Mouse (Mus musculus): Measurements from ENCODE around the gene Pigx. TPM values are rescaled to one million over a fixed set of nuclear protein-coding genes. Genes with fewer than 3 reads are reported as not detected.

The Pigx gene
- 151 and 152 TPM in 2 replicates for polyA plus RNA-seq (2016; fragmentation: Nextera tagmentation; extraction: Ambion mirVana)

DNA sequence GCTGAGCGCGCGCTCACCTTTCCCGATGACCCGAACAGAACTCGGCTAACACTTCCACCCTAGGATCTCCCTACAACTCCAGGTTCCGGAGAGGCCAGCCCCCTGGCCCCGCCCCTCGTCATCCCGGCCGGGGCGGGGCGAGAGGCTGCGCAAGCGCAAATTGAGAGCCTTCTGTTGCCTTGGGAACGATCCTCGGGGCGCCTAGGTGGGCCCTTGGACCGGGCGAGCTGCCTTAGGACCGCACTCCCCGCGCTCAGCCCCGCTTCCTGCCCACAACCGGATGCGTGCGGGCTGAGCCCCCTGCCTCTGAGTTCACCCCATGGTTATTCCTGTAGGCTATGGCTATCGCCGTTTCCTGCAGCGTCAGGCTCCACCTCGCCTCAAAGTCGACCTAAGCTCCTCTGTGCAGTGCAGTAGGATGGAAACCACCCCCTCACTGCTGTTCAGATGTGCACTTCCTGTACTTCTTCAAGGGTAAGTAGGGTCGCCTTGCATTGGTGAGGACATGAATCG is at the start of gene Pigx, which contains the start of gene Cep19:
TSS of gene Pigx (minus strand) at position 103 of the 513 bp plus-strand sequence.
TSS of gene Cep19 (plus strand) at position 163 of the 513 bp plus-strand sequence.
- H3K27me3 ChIP-seq (replicated peaks; ENCODE audit: low read depth, poor library complexity, severe bottlenecking) = no peaks in the 10 kb centered on the region

DNA sequence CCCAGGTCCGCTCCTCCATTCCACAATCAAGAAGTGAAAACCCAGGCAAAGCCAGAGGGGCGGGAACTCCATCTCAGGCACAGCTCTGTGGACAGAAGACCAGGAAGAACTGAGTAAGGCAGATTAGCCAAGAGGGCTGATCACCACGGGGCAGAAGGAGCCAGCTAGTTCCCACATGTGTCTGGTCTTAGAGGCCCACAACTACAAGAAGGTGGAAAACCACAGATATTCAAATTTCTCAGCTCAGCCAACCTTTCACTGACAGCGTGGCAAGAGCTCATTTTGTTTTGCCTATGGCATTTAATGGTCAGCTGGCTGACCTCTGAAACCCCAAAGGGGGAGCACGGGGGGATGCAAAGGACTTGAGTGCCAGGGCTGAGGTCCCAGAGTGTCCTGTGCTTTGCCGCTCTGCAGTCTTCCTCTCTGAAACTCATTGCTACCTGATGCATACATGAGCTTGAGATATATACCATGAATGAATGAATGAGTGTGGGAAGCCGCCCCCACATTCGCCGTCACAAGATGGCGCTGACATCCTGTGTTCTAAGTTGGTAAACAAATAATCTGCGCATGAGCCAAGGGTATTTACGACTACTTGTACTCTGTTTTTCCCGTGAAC is 48.2 kb upstream of the Pigx start:
- peaks cover 15% of the 10 kb centered on the region; the same call in 1 of the 2 replicates for H3K9me3 ChIP-seq
- 0 out of 2 replicates have a peak overlapping the region, but pooled peaks have one; percentile 22 for H3K27ac ChIP-seq (replicated peaks)
- 0 out of 2 replicates have a peak, but pooled peaks cover 5% of the 10 kb centered on the region for H3K4me1 ChIP-seq
- peak; percentile 26 for DNase-seq (ENCODE audit: low spot score)
- H3K27me3 ChIP-seq (replicated peaks; ENCODE audit: low read depth, poor library complexity, severe bottlenecking) = no peaks in the 10 kb centered on the region
- H3K4me3 ChIP-seq = peak overlapping the region; percentile 31
- H3K36me3 ChIP-seq (replicated peaks) = peaks cover 22% of the 10 kb centered on the region
- 56% methylated on average over 12 of the region's 13 CpGs for WGBS

More for the DNA sequence above, at the start of gene Pigx, which contains the start of gene Cep19:
- H3K36me3 ChIP-seq (replicated peaks) = peaks cover 47% of the 10 kb centered on the region
- H3K4me3 ChIP-seq = peak within 1 kb of the TSS; percentile 93
- WGBS = under 1% methylated on average over 34 of the region's 34 CpGs
- no peaks in the 10 kb centered on the region for H3K9me3 ChIP-seq
- peaks cover 25% of the 10 kb centered on the region for H3K4me1 ChIP-seq
- peak; percentile 96 for DNase-seq (ENCODE audit: low spot score)
- H3K27ac ChIP-seq (replicated peaks) = peak within 1 kb of the TSS; percentile 94

GRCm38 (mm10) chr16:32144592-32144991 is 45.1 kb upstream of the Pigx start:
- Histone ChIP-seq H3K27ac (replicated peaks) (no peak overlapping the region), H3K4me3 (no peak overlapping the region), H3K4me1 (peaks cover 6% of the 10 kb centered on the region; the same call in 1 of the 2 replicates), H3K27me3 (replicated peaks; ENCODE audit: low read depth, poor library complexity, severe bottlenecking) (no peaks in the 10 kb centered on the region), H3K36me3 (replicated peaks) (peaks cover 26% of the 10 kb centered on the region), H3K9me3 (peaks cover 15% of the 10 kb centered on the region; the same call in 1 of the 2 replicates)
- no peak for DNase-seq (ENCODE audit: low spot score)
- 93% methylated on average over 17 of the region's 17 CpGs for whole genome bisulfite sequencing

- WGBS = 96% methylated on average over 15 of the region's 15 CpGs
- Histone ChIP-seq H3K9me3 (peaks cover 15% of the 10 kb centered on the region; the same call in 1 of the 2 replicates), H3K4me1 (peaks cover 14% of the 10 kb centered on the region; the same call in 1 of the 2 replicates), H3K36me3 (replicated peaks) (peaks cover 26% of the 10 kb centered on the region), H3K27ac (replicated peaks) (no peak overlapping the region), H3K27me3 (replicated peaks; ENCODE audit: low read depth, poor library complexity, severe bottlenecking) (no peaks in the 10 kb centered on the region), H3K4me3 (no peak overlapping the region)
- DNase-seq (ENCODE audit: low spot score) = no peak
These were observed 44.2 kb upstream of the Pigx start for GRCm38 (mm10) chr16:32143766-32144165.

DNA sequence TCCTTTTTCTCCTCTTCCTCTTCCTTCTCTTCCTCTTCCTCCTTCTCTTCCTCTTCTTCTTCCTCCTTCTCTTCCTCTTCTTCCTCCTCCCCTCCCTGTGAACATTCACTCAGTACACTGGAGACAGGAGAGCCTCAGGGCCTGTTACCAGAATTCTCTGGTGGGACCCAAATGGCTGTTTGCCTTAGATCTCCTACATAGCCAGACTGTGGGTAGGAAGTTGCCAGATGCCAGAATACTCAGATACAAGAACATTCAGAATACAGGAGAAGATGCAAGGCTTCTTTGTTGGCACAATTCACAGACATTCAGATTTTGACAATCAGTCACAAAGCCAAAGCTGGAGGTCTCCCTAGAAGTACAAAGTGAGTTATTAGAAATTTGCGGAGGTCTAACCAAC is 39.4 kb upstream of the Pigx start:
- peaks cover 15% of the 10 kb centered on the region for H3K36me3 ChIP-seq (replicated peaks)
- no peaks in the 10 kb centered on the region for H3K27me3 ChIP-seq (replicated peaks; ENCODE audit: low read depth, poor library complexity, severe bottlenecking)
- DNase-seq (ENCODE audit: low spot score) = no peak
- H3K9me3 ChIP-seq = peaks cover 12% of the 10 kb centered on the region; the same call in 1 of the 2 replicates
- WGBS = 88% methylated on average over 1 of the region's 1 CpGs
- H3K4me3 ChIP-seq = no peak overlapping the region
- H3K27ac ChIP-seq (replicated peaks) = no peak overlapping the region
- H3K4me1 ChIP-seq = peaks cover 9% of the 10 kb centered on the region; the same call in 1 of the 2 replicates

- Histone ChIP-seq H3K27ac (replicated peaks) (no peak overlapping the region), H3K4me3 (no peak overlapping the region), H3K9me3 (no peaks in the 10 kb centered on the region), H3K36me3 (replicated peaks) (no peaks in the 10 kb centered on the region), H3K4me1 (peaks cover 9% of the 10 kb centered on the region; the same call in 1 of the 2 replicates), H3K27me3 (replicated peaks; ENCODE audit: low read depth, poor library complexity, severe bottlenecking) (no peaks in the 10 kb centered on the region)
- no peak for DNase-seq (ENCODE audit: low spot score)
- WGBS = 80% methylated on average over 7 of the region's 7 CpGs
These were observed 36.4 kb upstream of the Pigx start for GRCm38 (mm10) chr16:32135842-32136357.

- H3K4me1 ChIP-seq = peaks cover 5% of the 10 kb centered on the region; the same call in 1 of the 2 replicates
- no peak overlapping the region for H3K27ac ChIP-seq (replicated peaks)
- H3K36me3 ChIP-seq (replicated peaks) = no peaks in the 10 kb centered on the region
- H3K9me3 ChIP-seq = no peaks in the 10 kb centered on the region
- no peaks in the 10 kb centered on the region for H3K27me3 ChIP-seq (replicated peaks; ENCODE audit: low read depth, poor library complexity, severe bottlenecking)
- H3K4me3 ChIP-seq = no peak overlapping the region
- DNase-seq (ENCODE audit: low spot score) = no peak
- WGBS = 84% methylated on average over 3 of the region's 3 CpGs
These were observed 33.6 kb upstream of the Pigx start for GRCm38 (mm10) chr16:32133148-32133547.

DNA sequence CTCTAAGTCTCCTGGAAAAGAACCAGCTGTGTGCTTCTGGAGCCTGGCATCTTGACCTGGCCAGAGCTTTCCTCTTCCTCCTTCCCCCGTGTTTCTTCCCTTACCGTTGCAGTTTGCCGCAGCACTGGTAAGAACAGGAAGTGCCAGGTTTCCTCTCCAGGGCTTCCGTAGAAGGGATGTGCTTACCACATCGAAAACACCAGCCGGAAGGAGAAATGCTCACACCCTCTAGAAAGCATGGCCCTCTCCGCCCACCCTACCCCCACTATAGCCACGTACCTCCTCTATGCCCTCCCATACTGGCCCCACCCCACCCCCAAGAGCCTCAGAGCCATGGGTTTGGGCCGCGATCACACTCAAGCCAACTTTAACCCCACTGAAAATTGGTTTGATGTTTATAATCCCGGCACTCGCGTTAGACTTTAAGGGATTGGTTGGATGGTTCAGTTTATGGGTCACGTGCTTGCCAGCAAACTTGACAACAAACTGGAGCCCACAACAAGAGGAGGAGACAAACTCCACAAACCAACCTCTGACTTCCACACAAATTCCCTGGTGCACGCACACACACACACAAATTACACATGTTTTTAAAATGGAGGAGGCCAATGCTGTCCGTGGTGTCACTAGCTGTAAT is 30.8 kb upstream of the Pigx start:
- no peaks in the 10 kb centered on the region for H3K27me3 ChIP-seq (replicated peaks; ENCODE audit: low read depth, poor library complexity, severe bottlenecking)
- no peak for DNase-seq (ENCODE audit: low spot score)
- WGBS = 71% methylated on average over 16 of the region's 16 CpGs
- H3K9me3 ChIP-seq = no peaks in the 10 kb centered on the region
- no peak overlapping the region for H3K4me3 ChIP-seq
- peaks cover 5% of the 10 kb centered on the region; the same call in 1 of the 2 replicates for H3K4me1 ChIP-seq
- H3K36me3 ChIP-seq (replicated peaks) = no peaks in the 10 kb centered on the region
- no peak overlapping the region for H3K27ac ChIP-seq (replicated peaks)

- no peak overlapping the region for H3K4me3 ChIP-seq
- peaks cover 5% of the 10 kb centered on the region; the same call in 1 of the 2 replicates for H3K4me1 ChIP-seq
- H3K27me3 ChIP-seq (replicated peaks; ENCODE audit: low read depth, poor library complexity, severe bottlenecking) = no peaks in the 10 kb centered on the region
- no peak overlapping the region for H3K27ac ChIP-seq (replicated peaks)
- WGBS = 82% methylated on average over 20 of the region's 20 CpGs
- H3K9me3 ChIP-seq = no peaks in the 10 kb centered on the region
- H3K36me3 ChIP-seq (replicated peaks) = no peaks in the 10 kb centered on the region
- DNase-seq (ENCODE audit: low spot score) = no peak
These were observed 30.1 kb upstream of the Pigx start for GRCm38 (mm10) chr16:32129449-32130189.

- H3K9me3 ChIP-seq = no peaks in the 10 kb centered on the region
- no peaks in the 10 kb centered on the region for H3K36me3 ChIP-seq (replicated peaks)
- 88% methylated on average over 4 of the region's 4 CpGs for WGBS
- no peak overlapping the region for H3K4me3 ChIP-seq
- H3K27me3 ChIP-seq (replicated peaks; ENCODE audit: low read depth, poor library complexity, severe bottlenecking) = no peaks in the 10 kb centered on the region
- H3K27ac ChIP-seq (replicated peaks) = no peak overlapping the region
- DNase-seq (ENCODE audit: low spot score) = no peak
- H3K4me1 ChIP-seq = peaks cover 5% of the 10 kb centered on the region; the same call in 1 of the 2 replicates
These were observed 27.5 kb upstream of the Pigx start for GRCm38 (mm10) chr16:32127046-32127445.

DNA sequence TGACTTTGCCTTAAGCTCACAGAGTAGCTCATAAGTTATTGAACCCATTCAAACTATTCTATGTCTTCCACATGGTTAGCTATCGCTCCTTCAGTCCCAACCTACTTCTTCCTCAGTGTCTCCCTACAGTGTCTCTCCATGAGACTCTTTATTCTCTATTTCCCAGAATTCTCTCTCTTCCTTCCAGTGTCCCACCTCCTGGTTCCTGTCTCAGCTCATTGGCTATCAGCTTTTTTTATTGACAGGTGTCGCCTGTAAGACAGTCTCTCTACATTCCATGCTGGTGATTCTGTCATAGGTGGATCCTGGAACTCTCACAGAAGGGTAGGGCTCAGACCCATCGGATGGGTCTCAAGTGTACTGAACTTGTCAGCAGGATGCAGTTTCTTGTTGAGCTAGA is 25.8 kb upstream of the Pigx start:
- Histone ChIP-seq H3K36me3 (replicated peaks) (no peaks in the 10 kb centered on the region), H3K4me1 (peaks cover 4% of the 10 kb centered on the region; the same call in 1 of the 2 replicates), H3K9me3 (no peaks in the 10 kb centered on the region), H3K27me3 (replicated peaks; ENCODE audit: low read depth, poor library complexity, severe bottlenecking) (no peaks in the 10 kb centered on the region), H3K27ac (replicated peaks) (no peak overlapping the region), H3K4me3 (no peak overlapping the region)
- 93% methylated on average over 3 of the region's 3 CpGs for WGBS
- no peak for DNase-seq (ENCODE audit: low spot score)
